Mouse (Mus musculus): ENCODE results near the gene Gm9913.

DNA sequence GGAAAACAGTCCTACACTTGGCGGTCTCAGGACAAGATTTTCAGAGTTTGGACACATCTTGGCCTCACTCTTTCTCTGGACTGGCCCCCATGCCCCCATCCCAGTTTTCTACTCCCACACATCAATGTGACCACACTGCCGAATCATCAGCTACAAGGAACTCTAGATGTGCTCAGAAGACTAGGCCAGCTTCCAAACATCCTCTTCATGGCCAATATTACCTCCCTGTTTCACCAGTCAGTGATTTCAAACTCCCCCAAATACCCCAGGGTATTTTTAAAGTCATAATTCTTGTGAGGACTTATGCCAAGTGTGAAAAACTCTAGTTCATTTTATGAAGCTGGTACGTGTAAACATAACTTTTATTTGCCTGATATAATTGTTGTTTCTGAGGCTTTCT lies 40.1 kb downstream of the Gm9913 start:
- TF ChIP-seq GATA1 (IDR thresholded peaks at IDR 0.05; ENCODE audit: borderline replicate concordance, low read length) (no peak), FLI1 (IDR thresholded peaks at IDR 0.05; ENCODE audit: low read length) (no peak)
